Mouse (Mus musculus) layer of hippocampus, adult 2 months (tissue): ENCODE results near the gene Ppm1j. TPM values are rescaled to one million over a fixed set of nuclear protein-coding genes. Genes with fewer than 3 reads are reported as not detected.
"Not testable (repeated sequence)": the region's sequence is repeated elsewhere in the genome, so short reads cannot be mapped to it uniquely, and the experiment has no call there.

Source experiments
- DNase-seq, 2 experiments: peaks; one replicate each; pipeline ENCODE4 v3.0.0; 2022; ENCODE audit warnings: low spot score in 2 of 2
- H3K27ac ChIP-seq: fragments of 200-600 bp; 2 replicates; pipeline ENCODE4 v1.8.1; 2022
- H3K4me3 ChIP-seq: fragments of 200-600 bp; 2 replicates; pipeline ENCODE4 v1.8.1; 2022; ENCODE audit warnings: mild to moderate bottlenecking
- CTCF ChIP-seq: fragments of 200-600 bp; conservative IDR thresholded peaks from 2 replicates; pipeline ENCODE4 v1.8.1; 2022; ENCODE audit warnings: antibody characterized with exemption, mild to moderate bottlenecking, moderate library complexity
- total RNA-seq, 2 experiments: library from RNA; stranded (reverse); gene quantifications; 2 replicates each; pipeline ENCODE4 v1.2.3; 2021

The Ppm1j gene
- total RNA-seq, 2 experiments from 2014 or later, result 0.46 TPM; not detected in 1

- TF ChIP-seq CTCF, result no peak
Observed at GRCm38 (mm10) chr3:104801481-104801880, 20.6 kb downstream of the Ppm1j start.

GRCm38 (mm10) chr3:104804312-104804711 is 23.5 kb downstream of the Ppm1j start:
- TF ChIP-seq CTCF, result no peak
- Histone ChIP-seq H3K4me3 (no peak overlapping the region), H3K27ac (no peak overlapping the region)
- no peak for DNase-seq

More at GRCm38 (mm10) chr3:104801481-104801880, 20.6 kb downstream of the Ppm1j start:
- Histone ChIP-seq H3K4me3 (no peak overlapping the region), H3K27ac (no peak overlapping the region)
- no peak for DNase-seq

- DNase-seq, result no peak
- TF ChIP-seq CTCF, result no peak
- H3K4me3 ChIP-seq, result no peak overlapping the region
- H3K27ac ChIP-seq, result no peak overlapping the region
Observed at GRCm38 (mm10) chr3:104805539-104805938, 24.7 kb downstream of the Ppm1j start.

- no peak for TF ChIP-seq CTCF
Observed at GRCm38 (mm10) chr3:104811752-104812151, 30.9 kb downstream of the Ppm1j start.

GRCm38 (mm10) chr3:104812254-104812653 is 31.4 kb downstream of the Ppm1j start:
- Histone ChIP-seq H3K4me3 (no peak overlapping the region), H3K27ac (no peak overlapping the region)
- DNase-seq, result no peak
- TF ChIP-seq CTCF, result no peak

More at GRCm38 (mm10) chr3:104811752-104812151, 30.9 kb downstream of the Ppm1j start:
- no peak overlapping the region for H3K4me3 ChIP-seq
- H3K27ac ChIP-seq, result no peak overlapping the region
- DNase-seq, result no peak

- not testable (repeated sequence) for DNase-seq, H3K27ac ChIP-seq, H3K4me3 ChIP-seq
Observed at GRCm38 (mm10) chr3:104813227-104813626, 32.4 kb downstream of the Ppm1j start.

- no peak for TF ChIP-seq CTCF
- H3K4me3 ChIP-seq, result no peak overlapping the region
- no peak for DNase-seq
- no peak overlapping the region for H3K27ac ChIP-seq
Observed at GRCm38 (mm10) chr3:104814746-104815145, 33.9 kb downstream of the Ppm1j start.

GRCm38 (mm10) chr3:104815346-104815745 is 34.5 kb downstream of the Ppm1j start:
- H3K4me3 ChIP-seq, result no peak overlapping the region
- DNase-seq, result no peak
- H3K27ac ChIP-seq, result no peak overlapping the region
- no peak for TF ChIP-seq CTCF

- TF ChIP-seq CTCF, result no peak
- no peak overlapping the region for H3K4me3 ChIP-seq
- no peak overlapping the region for H3K27ac ChIP-seq
- no peak for DNase-seq
Observed at GRCm38 (mm10) chr3:104816130-104816529, 35.3 kb downstream of the Ppm1j start.

- Histone ChIP-seq H3K4me3 (peak overlapping the region; percentile 89), H3K27ac (peak overlapping the region; percentile 95)
- peak; percentile 37 to 44 for DNase-seq
- 0 out of 2 replicates have a peak, but pooled peaks have one; percentile 1 for TF ChIP-seq CTCF
Observed at GRCm38 (mm10) chr3:104817481-104817990, 36.7 kb downstream of the Ppm1j start.

- Histone ChIP-seq H3K4me3 (peak within 1 kb of the TSS; percentile 89), H3K27ac (peak within 1 kb of the TSS; percentile 95)
- TF ChIP-seq CTCF, result no peak
- peak in 1 of 2 experiments; percentile 31 for DNase-seq
Observed at GRCm38 (mm10) chr3:104817991-104818748, 37.3 kb downstream of the Ppm1j start, which contains the start of gene Mov10. TSS of gene Mov10 (minus strand) at chr3:104818563.

GRCm38 (mm10) chr3:104818749-104819134 is 37.9 kb downstream of the Ppm1j start:
- Histone ChIP-seq H3K4me3 (peak overlapping the region; percentile 89), H3K27ac (peak overlapping the region; percentile 95; the same call in 1 of the 2 replicates)
- DNase-seq, result no peak
- TF ChIP-seq CTCF, result no peak

GRCm38 (mm10) chr3:104820426-104820825 is 39.6 kb downstream of the Ppm1j start:
- no peak overlapping the region for H3K27ac ChIP-seq
- no peak overlapping the region for H3K4me3 ChIP-seq
- no peak for DNase-seq
- TF ChIP-seq CTCF, result no peak

GRCm38 (mm10) chr3:104822413-104822812 is 41.6 kb downstream of the Ppm1j start:
- no peak overlapping the region for H3K4me3 ChIP-seq
- no peak for DNase-seq
- no peak for TF ChIP-seq CTCF
- no peak overlapping the region for H3K27ac ChIP-seq

Other genes starting within 250 kb of the Ppm1j start
- 10 to 100 TPM; 20.8 to 22.0 TPM for gene Slc16a1, start 142.4 kb upstream of the Ppm1j start, total RNA-seq
- not detected for gene Fam19a3, start 784 bp downstream of the Ppm1j start, total RNA-seq
- 10 to 100 TPM; 22.8 to 24.9 TPM for gene Rhoc, start 7.3 kb downstream of the Ppm1j start, total RNA-seq
- gene Mov10, start 37.5 kb downstream of the Ppm1j start, total RNA-seq, result 10 to 100 TPM; 10.2 to 11.0 TPM
- gene St7l, start 82.9 kb downstream of the Ppm1j start, total RNA-seq, result 10 to 100 TPM; 34.8 to 40.1 TPM
- gene Capza1, start 83.4 kb downstream of the Ppm1j start, total RNA-seq, result 10 to 100 TPM; 34.2 to 39.5 TPM
- under 1 TPM; 0.41 to 0.47 TPM for gene Wnt2b, start 180.9 kb downstream of the Ppm1j start, total RNA-seq